Mouse (Mus musculus): ENCODE data around the gene Gm28053.

- TF ChIP-seq POLR2A (IDR thresholded peaks at IDR 0.05; ENCODE audit: borderline replicate concordance, low read depth, low read length) (no peak), CTCF (IDR thresholded peaks at IDR 0.05; ENCODE audit: low read depth, low read length) (no peak)
Measured at GRCm38 (mm10) chr6:48684319-48684718, 34.1 kb upstream of the Gm28053 start, which contains the start of gene Gimap4.

Measured in bone marrow macrophage, adult 2 months (primary cell).